Mouse (Mus musculus): ENCODE measurements around the gene Ldha. TPM values are rescaled to one million over a fixed set of nuclear protein-coding genes. Genes with fewer than 3 reads are reported as not detected.
A peak's percentile ranks its signal among the peaks of the same experiment; 100 is the strongest.

Gene Ldha
- total and polyA plus RNA-seq, 3 experiments, result 613 to 2,637 (median 1,212) TPM

DNA sequence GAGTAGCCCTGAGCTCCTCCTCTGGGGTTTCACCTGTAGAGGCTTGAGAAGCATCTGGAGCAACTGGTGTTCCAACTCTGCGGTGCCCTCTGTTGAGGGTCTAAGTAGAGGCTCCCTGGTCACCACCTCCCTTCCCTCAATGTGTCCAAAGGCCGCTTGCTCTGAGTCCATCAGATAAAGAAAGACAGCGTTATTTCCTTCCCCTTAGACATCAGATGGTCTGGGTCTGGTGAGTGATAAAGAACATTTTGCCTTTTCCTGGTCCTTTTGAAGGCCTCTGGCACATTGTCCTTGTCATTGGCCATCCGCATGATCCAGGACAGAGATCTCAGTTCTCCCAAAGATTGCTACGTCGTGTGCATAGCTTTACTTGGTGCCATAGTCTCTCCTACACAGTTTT is 36.0 kb downstream of the Ldha start:
- no peak overlapping the region for H3K4me3 ChIP-seq (ENCODE audit: control insufficient read depth in 1 of 2, insufficient read depth in 1 of 2, low read depth in 2 of 2, low read length in 2 of 2)
- H3K9ac ChIP-seq (ENCODE audit: control insufficient read depth, low read depth, low read length, poor library complexity, severe bottlenecking), result no peak overlapping the region
- no peak overlapping the region for H3K27ac ChIP-seq (ENCODE audit: control insufficient read depth, low read depth, low read length)
- H3K27me3 ChIP-seq (ENCODE audit: control insufficient read depth in 1 of 2, insufficient read depth in 2 of 2, low read length in 2 of 2), result no peaks in the 10 kb centered on the region
- peaks cover 9 to 17% of the 10 kb centered on the region in 2 experiments; a peak in 3 of 4 replicates for H3K4me1 ChIP-seq (ENCODE audit: control insufficient read depth in 1 of 2, insufficient read depth in 2 of 2, low read length in 2 of 2)
- peaks cover 0 to 7% of the 10 kb centered on the region in 2 experiments; a peak in 2 of 4 replicates for H3K36me3 ChIP-seq (ENCODE audit: control insufficient read depth in 1 of 2, insufficient read depth in 2 of 2, low read length in 2 of 2)
- TF ChIP-seq EP300 (IDR thresholded peaks at IDR 0.05; ENCODE audit: low read depth in 1 of 2, low read length in 2 of 2) (peak; percentile 48 to 65), RCOR1 (IDR thresholded peaks at IDR 0.05; ENCODE audit: low read depth, low read length) (no peak), GATA1 (IDR thresholded peaks at IDR 0.05; ENCODE audit: low read depth, low read length) (peak; percentile 42; the same call in 1 of the 2 replicates), RAD21 (IDR thresholded peaks at IDR 0.05; ENCODE audit: low read depth, low read length) (no peak), TAL1 (IDR thresholded peaks at IDR 0.05; ENCODE audit: low read length) (0 out of 2 replicates have a peak, but pooled peaks have one; percentile 32)
- DNase-seq (ENCODE audit: low read depth, low spot score), result no peak
- no peaks in the 10 kb centered on the region for H3K79me2 ChIP-seq (ENCODE audit: control insufficient read depth, insufficient read depth, low read length, poor library complexity)
- H3K9me3 ChIP-seq (replicated peaks; ENCODE audit: insufficient read depth, low read length), result no peaks in the 10 kb centered on the region

DNA sequence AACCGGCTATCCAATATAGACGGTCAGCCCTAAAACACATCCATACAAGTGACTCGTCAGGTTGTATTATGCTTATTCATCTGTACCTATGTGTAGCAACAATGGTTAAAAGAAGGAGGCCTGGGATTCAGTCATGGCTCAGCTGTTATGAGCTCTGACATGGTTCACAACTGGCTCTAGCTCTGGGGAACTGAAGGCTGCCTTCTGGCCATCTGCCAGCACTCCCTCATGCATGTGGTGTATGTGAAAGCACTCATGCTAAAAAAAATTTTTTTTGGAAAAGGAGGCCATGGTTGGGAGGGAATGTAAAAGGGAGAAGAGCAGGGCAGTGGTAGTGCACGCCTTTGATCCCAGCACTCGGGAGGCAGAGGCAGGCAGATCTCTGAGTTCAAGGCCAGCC is 38.6 kb downstream of the Ldha start:
- no peaks in the 10 kb centered on the region for H3K9me3 ChIP-seq (replicated peaks; ENCODE audit: insufficient read depth, low read length)
- H3K36me3 ChIP-seq (ENCODE audit: control insufficient read depth in 1 of 2, insufficient read depth in 2 of 2, low read length in 2 of 2), result peaks cover 0 to 23% of the 10 kb centered on the region in 2 experiments; a peak in 2 of 4 replicates
- no peaks in the 10 kb centered on the region for H3K79me2 ChIP-seq (ENCODE audit: control insufficient read depth, insufficient read depth, low read length, poor library complexity)
- TF ChIP-seq ZKSCAN1 (IDR thresholded peaks at IDR 0.05; ENCODE audit: low read depth, low read length) (no peak), CHD1 (IDR thresholded peaks at IDR 0.05; ENCODE audit: low read depth, low read length) (no peak), ZC3H11A (IDR thresholded peaks at IDR 0.05; ENCODE audit: low read depth, low read length) (no peak), MAFK (IDR thresholded peaks at IDR 0.05; ENCODE audit: borderline replicate concordance, low read depth, low read length) (no peak), RCOR1 (IDR thresholded peaks at IDR 0.05; ENCODE audit: low read depth, low read length) (no peak), NELFE (IDR thresholded peaks at IDR 0.05; ENCODE audit: low read depth, low read length) (no peak), GABPA (IDR thresholded peaks at IDR 0.05; ENCODE audit: low read depth, low read length) (no peak), POLR2AphosphoS2 (IDR thresholded peaks at IDR 0.05; ENCODE audit: low read length) (no peak), CTCF (IDR thresholded peaks at IDR 0.05 in 2 of 3, conservative IDR thresholded peaks at IDR 0.05 in 1 of 3; ENCODE audit: control insufficient read depth in 1 of 3, insufficient read depth in 1 of 3, low read depth in 2 of 3, low read length in 3 of 3, poor library complexity in 1 of 3, severe bottlenecking in 1 of 3) (no peak), POLR2AphosphoS5 (IDR thresholded peaks at IDR 0.05; ENCODE audit: borderline replicate concordance, low read depth, low read length) (no peak), CHD2 (IDR thresholded peaks at IDR 0.05; ENCODE audit: low read length) (no peak), HCFC1 (IDR thresholded peaks at IDR 0.05; ENCODE audit: low read depth, low read length) (no peak)
- H3K27ac ChIP-seq (ENCODE audit: control insufficient read depth, low read depth, low read length), result no peak overlapping the region
- DNase-seq (ENCODE audit: low read depth, low spot score), result peak; percentile 52
- no peak overlapping the region for H3K4me3 ChIP-seq (ENCODE audit: control insufficient read depth in 1 of 2, insufficient read depth in 1 of 2, low read depth in 2 of 2, low read length in 2 of 2)
- H3K9ac ChIP-seq (ENCODE audit: control insufficient read depth, low read depth, low read length, poor library complexity, severe bottlenecking), result no peak overlapping the region
- H3K27me3 ChIP-seq (ENCODE audit: control insufficient read depth in 1 of 2, insufficient read depth in 2 of 2, low read length in 2 of 2), result no peaks in the 10 kb centered on the region
- H3K4me1 ChIP-seq (ENCODE audit: control insufficient read depth in 1 of 2, insufficient read depth in 2 of 2, low read length in 2 of 2), result peaks cover 16 to 37% of the 10 kb centered on the region in 2 experiments

All from MEL (cell line).